Mouse (Mus musculus): ENCODE measurements around the gene Trank1. TPM values are rescaled to one million over a fixed set of nuclear protein-coding genes. Genes with fewer than 3 reads are reported as not detected.

The Trank1 gene
- polyA plus RNA-seq, 1 experiment from 2014 or later = 11.6 TPM

GRCm38 (mm10) chr9:111421862-111422261 is 110.3 kb downstream of the Trank1 start:
- no peak overlapping the region for H3K9ac ChIP-seq (ENCODE audit: low read depth, low read length)
- H3K4me2 ChIP-seq (ENCODE audit: low read length) = no peak overlapping the region
- H3K9me3 ChIP-seq (ENCODE audit: control insufficient read depth, low read length) = no peaks in the 10 kb centered on the region
- no peak for ATAC-seq
- no peak overlapping the region for H3K27ac ChIP-seq (ENCODE audit: low read depth, low read length)
- no peaks in the 10 kb centered on the region; the same call in none of the 2 replicates for H3K4me1 ChIP-seq (ENCODE audit: control insufficient read depth, insufficient read depth, low read depth, low read length)
- H3K36me3 ChIP-seq (ENCODE audit: control insufficient read depth, insufficient read depth, low read length) = no peaks in the 10 kb centered on the region
- 83% methylated on average over 2 of the region's 2 CpGs for WGBS
- H3K4me3 ChIP-seq (ENCODE audit: low read length) = no peak overlapping the region
- H3K27me3 ChIP-seq (replicated peaks; ENCODE audit: control insufficient read depth, insufficient read depth, low read length) = no peaks in the 10 kb centered on the region

DNA sequence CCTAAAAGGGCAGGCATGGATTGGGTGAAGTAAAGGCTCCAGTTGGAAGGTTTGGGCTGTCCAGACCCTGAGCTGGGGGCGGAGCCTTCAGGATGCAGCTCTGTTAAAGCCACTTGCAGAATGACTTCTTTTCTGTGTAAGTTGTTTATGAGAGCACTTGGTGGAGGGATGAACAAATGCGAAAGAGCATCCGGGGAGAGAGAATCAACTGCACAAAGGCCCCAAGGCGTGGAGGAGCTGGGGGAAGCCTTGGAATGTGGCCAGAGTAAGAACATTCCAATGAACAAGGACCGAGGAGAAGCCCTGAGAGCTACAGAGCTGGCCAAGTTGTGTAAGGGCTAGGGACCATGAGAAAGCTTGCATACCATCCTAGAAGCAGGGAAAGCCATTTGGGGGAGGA is 111.0 kb downstream of the Trank1 start:
- WGBS = 63% methylated on average over 5 of the region's 5 CpGs
- H3K27me3 ChIP-seq (replicated peaks; ENCODE audit: control insufficient read depth, insufficient read depth, low read length) = no peaks in the 10 kb centered on the region
- H3K4me2 ChIP-seq (ENCODE audit: low read length) = no peak overlapping the region
- no peaks in the 10 kb centered on the region for H3K36me3 ChIP-seq (ENCODE audit: control insufficient read depth, insufficient read depth, low read length)
- no peaks in the 10 kb centered on the region; the same call in none of the 2 replicates for H3K4me1 ChIP-seq (ENCODE audit: control insufficient read depth, insufficient read depth, low read depth, low read length)
- ATAC-seq = no peak
- no peak overlapping the region for H3K9ac ChIP-seq (ENCODE audit: low read depth, low read length)
- no peaks in the 10 kb centered on the region for H3K9me3 ChIP-seq (ENCODE audit: control insufficient read depth, low read length)
- no peak overlapping the region for H3K4me3 ChIP-seq (ENCODE audit: low read length)
- no peak overlapping the region for H3K27ac ChIP-seq (ENCODE audit: low read depth, low read length)

GRCm38 (mm10) chr9:111425113-111425512 is 113.6 kb downstream of the Trank1 start:
- Histone ChIP-seq H3K4me2 (ENCODE audit: low read length) (no peak overlapping the region), H3K27me3 (replicated peaks; ENCODE audit: control insufficient read depth, insufficient read depth, low read length) (no peaks in the 10 kb centered on the region), H3K4me3 (ENCODE audit: low read length) (no peak overlapping the region), H3K27ac (ENCODE audit: low read depth, low read length) (no peak overlapping the region), H3K9me3 (ENCODE audit: control insufficient read depth, low read length) (no peaks in the 10 kb centered on the region), H3K9ac (ENCODE audit: low read depth, low read length) (no peak overlapping the region), H3K4me1 (ENCODE audit: control insufficient read depth, insufficient read depth, low read depth, low read length) (no peaks in the 10 kb centered on the region; the same call in none of the 2 replicates), H3K36me3 (ENCODE audit: control insufficient read depth, insufficient read depth, low read length) (no peaks in the 10 kb centered on the region)
- ATAC-seq = peak; percentile 27; the same call in 1 of the 2 replicates
- WGBS = 33% methylated on average over 6 of the region's 6 CpGs

- Histone ChIP-seq H3K9ac (ENCODE audit: low read depth, low read length) (no peak overlapping the region), H3K27me3 (replicated peaks; ENCODE audit: control insufficient read depth, insufficient read depth, low read length) (no peaks in the 10 kb centered on the region), H3K27ac (ENCODE audit: low read depth, low read length) (no peak overlapping the region), H3K9me3 (ENCODE audit: control insufficient read depth, low read length) (no peaks in the 10 kb centered on the region), H3K4me1 (ENCODE audit: control insufficient read depth, insufficient read depth, low read depth, low read length) (no peaks in the 10 kb centered on the region; the same call in none of the 2 replicates), H3K4me3 (ENCODE audit: low read length) (no peak overlapping the region), H3K4me2 (ENCODE audit: low read length) (no peak overlapping the region), H3K36me3 (ENCODE audit: control insufficient read depth, insufficient read depth, low read length) (no peaks in the 10 kb centered on the region)
- WGBS = 49% methylated on average over 4 of the region's 4 CpGs
- ATAC-seq = peak; percentile 60; the same call in 1 of the 2 replicates
Measured at GRCm38 (mm10) chr9:111425952-111426351, 114.4 kb downstream of the Trank1 start.

DNA sequence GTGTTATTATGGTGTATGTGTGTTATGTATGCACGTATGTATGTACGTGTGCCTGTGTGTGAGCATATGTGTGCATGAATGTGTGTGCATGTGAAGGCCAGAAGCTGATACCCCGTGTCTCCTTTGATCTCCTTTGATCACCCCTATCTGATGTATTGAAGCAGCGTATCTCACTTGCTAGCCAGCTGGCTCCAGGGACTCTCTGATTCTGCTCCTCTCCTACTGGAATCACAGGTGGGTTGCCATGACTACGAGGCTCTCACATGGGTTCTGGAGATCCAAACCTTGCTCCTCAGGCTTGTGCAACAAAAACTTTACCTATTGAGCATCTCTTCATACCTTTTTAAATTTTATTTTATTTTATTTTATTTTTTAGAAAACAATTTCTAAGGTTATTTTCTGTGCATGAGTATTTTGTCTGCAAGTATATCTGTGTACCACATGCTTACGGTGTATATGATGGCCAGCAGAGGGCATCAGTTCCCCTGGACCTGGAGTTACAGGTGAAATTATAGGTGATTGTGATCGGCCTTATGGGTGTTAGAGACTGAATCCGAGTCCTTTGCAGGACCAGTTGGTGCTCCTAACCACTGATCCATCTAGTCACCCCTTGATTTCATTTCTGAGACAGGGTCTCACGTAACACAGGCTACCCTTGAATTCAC is 116.5 kb downstream of the Trank1 start:
- WGBS = 86% methylated on average over 9 of the region's 9 CpGs
- no peaks in the 10 kb centered on the region for H3K27me3 ChIP-seq (replicated peaks; ENCODE audit: control insufficient read depth, insufficient read depth, low read length)
- H3K4me1 ChIP-seq (ENCODE audit: control insufficient read depth, insufficient read depth, low read depth, low read length) = no peaks in the 10 kb centered on the region; the same call in none of the 2 replicates
- H3K27ac ChIP-seq (ENCODE audit: low read depth, low read length) = no peak overlapping the region
- no peak overlapping the region for H3K9ac ChIP-seq (ENCODE audit: low read depth, low read length)
- H3K36me3 ChIP-seq (ENCODE audit: control insufficient read depth, insufficient read depth, low read length) = no peaks in the 10 kb centered on the region
- H3K9me3 ChIP-seq (ENCODE audit: control insufficient read depth, low read length) = no peaks in the 10 kb centered on the region
- H3K4me3 ChIP-seq (ENCODE audit: low read length) = no peak overlapping the region
- ATAC-seq = peak; percentile 45; the same call in 1 of the 2 replicates
- no peak overlapping the region for H3K4me2 ChIP-seq (ENCODE audit: low read length)

- ATAC-seq = no peak
- no peak overlapping the region for H3K4me3 ChIP-seq (ENCODE audit: low read length)
Measured at GRCm38 (mm10) chr9:111428698-111429362, 117.3 kb downstream of the Trank1 start.

GRCm38 (mm10) chr9:111429363-111429750 is 117.8 kb downstream of the Trank1 start:
- Histone ChIP-seq H3K27me3 (replicated peaks; ENCODE audit: control insufficient read depth, insufficient read depth, low read length) (no peaks in the 10 kb centered on the region), H3K9me3 (ENCODE audit: control insufficient read depth, low read length) (no peaks in the 10 kb centered on the region), H3K4me1 (ENCODE audit: control insufficient read depth, insufficient read depth, low read depth, low read length) (no peaks in the 10 kb centered on the region; the same call in none of the 2 replicates), H3K36me3 (ENCODE audit: control insufficient read depth, insufficient read depth, low read length) (no peaks in the 10 kb centered on the region), H3K4me2 (ENCODE audit: low read length) (no peak overlapping the region), H3K4me3 (ENCODE audit: low read length) (no peak overlapping the region), H3K27ac (ENCODE audit: low read depth, low read length) (no peak overlapping the region), H3K9ac (ENCODE audit: low read depth, low read length) (no peak overlapping the region)
- 44% methylated on average over 2 of the region's 2 CpGs for WGBS
- no peak for ATAC-seq

More at GRCm38 (mm10) chr9:111428698-111429362, 117.3 kb downstream of the Trank1 start:
- H3K4me1 ChIP-seq (ENCODE audit: control insufficient read depth, insufficient read depth, low read depth, low read length) = no peaks in the 10 kb centered on the region; the same call in none of the 2 replicates
- 68% methylated on average over 8 of the region's 8 CpGs for WGBS
- H3K36me3 ChIP-seq (ENCODE audit: control insufficient read depth, insufficient read depth, low read length) = no peaks in the 10 kb centered on the region
- no peak overlapping the region for H3K9ac ChIP-seq (ENCODE audit: low read depth, low read length)
- H3K4me2 ChIP-seq (ENCODE audit: low read length) = no peak overlapping the region
- no peak overlapping the region for H3K27ac ChIP-seq (ENCODE audit: low read depth, low read length)
- no peaks in the 10 kb centered on the region for H3K9me3 ChIP-seq (ENCODE audit: control insufficient read depth, low read length)
- no peaks in the 10 kb centered on the region for H3K27me3 ChIP-seq (replicated peaks; ENCODE audit: control insufficient read depth, insufficient read depth, low read length)

DNA sequence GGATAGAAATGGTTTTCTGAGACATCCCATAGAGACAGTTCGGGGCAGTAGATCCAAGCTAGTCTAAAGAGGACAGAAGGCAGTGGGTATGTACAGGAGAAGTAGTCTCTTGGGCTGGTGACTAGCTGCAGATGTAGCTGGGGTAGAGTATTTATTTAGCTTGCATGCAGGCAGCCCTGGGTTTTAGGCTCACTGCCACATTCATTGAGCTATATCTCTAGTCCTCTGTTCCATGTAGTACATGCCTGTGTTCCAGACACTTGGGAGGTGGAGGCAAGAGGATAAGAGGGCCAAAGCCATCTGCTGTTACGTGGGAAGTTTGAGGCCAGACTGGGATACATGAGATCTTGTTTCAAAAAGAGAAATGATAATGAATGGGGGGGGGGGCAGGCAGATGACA is 123.9 kb downstream of the Trank1 start:
- peaks cover 5% of the 10 kb centered on the region for H3K27me3 ChIP-seq (replicated peaks; ENCODE audit: control insufficient read depth, insufficient read depth, low read length)
- H3K27ac ChIP-seq (ENCODE audit: low read depth, low read length) = no peak overlapping the region
- WGBS = 84% methylated on average over 2 of the region's 2 CpGs
- no peaks in the 10 kb centered on the region for H3K4me1 ChIP-seq (ENCODE audit: control insufficient read depth, insufficient read depth, low read depth, low read length)
- no peak overlapping the region for H3K4me2 ChIP-seq (ENCODE audit: low read length)
- H3K36me3 ChIP-seq (ENCODE audit: control insufficient read depth, insufficient read depth, low read length) = no peaks in the 10 kb centered on the region
- ATAC-seq = no peak
- H3K4me3 ChIP-seq (ENCODE audit: low read length) = no peak overlapping the region
- H3K9me3 ChIP-seq (ENCODE audit: control insufficient read depth, low read length) = no peaks in the 10 kb centered on the region
- no peak overlapping the region for H3K9ac ChIP-seq (ENCODE audit: low read depth, low read length)
